Mouse (Mus musculus) intestine, embryonic 15.5 days (tissue): ENCODE results near the gene Ccr5. TPM values are rescaled to one million over a fixed set of nuclear protein-coding genes. Genes with fewer than 3 reads are reported as not detected.
"Not testable (repeated sequence)": the region's sequence is repeated elsewhere in the genome, so short reads cannot be mapped to it uniquely, and the experiment has no call there.

Experiments used
- ATAC-seq: fragments of 200-750 bp; cut with Nextera tagmentation; 2 replicates; pipeline ENCODE4 v1.8.0; 2017; ENCODE audit warnings: moderate TSS enrichment, moderate library complexity
- H3K27ac ChIP-seq: fragments of 300-500 bp; sonication (generic); 2 replicates; pipeline ENCODE4 v1.5.1; 2015; ENCODE audit warnings: mild to moderate bottlenecking, inconsistent platforms
- H3K27me3 ChIP-seq: fragments of 300-500 bp; sonication (generic); replicated peaks from 2 replicates; pipeline ENCODE4 v1.6.1; 2015; ENCODE audit warnings: inconsistent platforms
- H3K36me3 ChIP-seq: fragments of 300-500 bp; sonication (generic); 2 replicates; pipeline ENCODE4 v1.6.1; 2015; ENCODE audit warnings: inconsistent platforms
- H3K4me1 ChIP-seq: fragments of 300-500 bp; sonication (generic); replicated peaks from 2 replicates; pipeline ENCODE4 v1.6.1; 2015; ENCODE audit warnings: inconsistent platforms
- H3K4me2 ChIP-seq: fragments of 300-500 bp; sonication (generic); replicated peaks from 2 replicates; pipeline ENCODE4 v1.6.1; 2015; ENCODE audit warnings: mild to moderate bottlenecking, inconsistent platforms
- H3K4me3 ChIP-seq: fragments of 300-500 bp; sonication (generic); replicated peaks from 2 replicates; pipeline ENCODE4 v1.5.1; 2015; ENCODE audit warnings: inconsistent platforms
- H3K9ac ChIP-seq: fragments of 300-500 bp; sonication (generic); 2 replicates; pipeline ENCODE4 v1.6.1; 2015; ENCODE audit warnings: inconsistent platforms
- H3K9me3 ChIP-seq: fragments of 300-500 bp; sonication (generic); 2 replicates; pipeline ENCODE4 v1.6.1; 2016; ENCODE audit warnings: inconsistent platforms
- WGBS: fragments of 180-500 bp; shearing (Covaris S2); methylation state at CpG from one replicate; pipeline ENCODE4 v1.1.7; 2015; 5-methylcytosine and 5-hydroxymethylcytosine counted together
- polyA plus RNA-seq: library from polyadenylated mRNA; unstranded; fragments of >200 nt; fragmentation: Nextera tagmentation; extraction: Ambion mirVana; gene quantifications from 2 replicates; pipeline ENCODE4 v1.2.1, GENCODE M21; 2015

The Ccr5 gene
- polyA plus RNA-seq, 1 experiment from 2014 or later: 1.3 TPM

- H3K9ac ChIP-seq: no peak overlapping the region
- ATAC-seq: no peak
- H3K4me3 ChIP-seq: no peak overlapping the region
- no peaks in the 10 kb centered on the region for H3K36me3 ChIP-seq
- no peaks in the 10 kb centered on the region for H3K9me3 ChIP-seq
- H3K4me1 ChIP-seq: no peaks in the 10 kb centered on the region
- H3K4me2 ChIP-seq: no peak overlapping the region
- H3K27ac ChIP-seq: no peak overlapping the region
- WGBS: 81% methylated on average over 1 of the region's 1 CpGs
- H3K27me3 ChIP-seq: no peaks in the 10 kb centered on the region
Measured at GRCm38 (mm10) chr9:124112591-124113239, 8.6 kb upstream of the Ccr5 start.

GRCm38 (mm10) chr9:124113777-124114176, 7.6 kb upstream of the Ccr5 start:
- ATAC-seq: peak; percentile 71
- Histone ChIP-seq H3K9me3 (no peaks in the 10 kb centered on the region), H3K4me2 (no peak overlapping the region), H3K4me1 (no peaks in the 10 kb centered on the region), H3K27me3 (no peaks in the 10 kb centered on the region), H3K36me3 (no peaks in the 10 kb centered on the region), H3K9ac (no peak overlapping the region), H3K27ac (no peak overlapping the region), H3K4me3 (no peak overlapping the region)
- whole genome bisulfite sequencing: 41% methylated on average over 1 of the region's 1 CpGs

- H3K36me3 ChIP-seq: no peaks in the 10 kb centered on the region
- H3K4me1 ChIP-seq: no peaks in the 10 kb centered on the region
- H3K27me3 ChIP-seq: no peaks in the 10 kb centered on the region
- WGBS: 91% methylated on average over 1 of the region's 1 CpGs
- no peak overlapping the region for H3K4me3 ChIP-seq
- H3K27ac ChIP-seq: no peak overlapping the region
- ATAC-seq: no peak
- H3K9ac ChIP-seq: no peak overlapping the region
- no peaks in the 10 kb centered on the region for H3K9me3 ChIP-seq
- no peak overlapping the region for H3K4me2 ChIP-seq
Measured at GRCm38 (mm10) chr9:124118489-124118888, 2.9 kb upstream of the Ccr5 start.

- Histone ChIP-seq H3K4me2 (no peak overlapping the region), H3K27me3 (no peaks in the 10 kb centered on the region), H3K4me1 (no peaks in the 10 kb centered on the region), H3K27ac (no peak overlapping the region), H3K4me3 (no peak overlapping the region), H3K9ac (no peak overlapping the region), H3K9me3 (no peaks in the 10 kb centered on the region), H3K36me3 (no peaks in the 10 kb centered on the region)
- no peak for ATAC-seq
- WGBS: 78% methylated on average over 11 of the region's 11 CpGs
Measured at GRCm38 (mm10) chr9:124125576-124125975, 4.2 kb downstream of the Ccr5 start.

GRCm38 (mm10) chr9:124126373-124126772, 5.0 kb downstream of the Ccr5 start:
- Histone ChIP-seq H3K27me3 (no peaks in the 10 kb centered on the region), H3K4me1 (no peaks in the 10 kb centered on the region), H3K36me3 (no peaks in the 10 kb centered on the region), H3K27ac (no peak overlapping the region), H3K9ac (no peak overlapping the region), H3K4me3 (no peak overlapping the region), H3K4me2 (no peak overlapping the region), H3K9me3 (no peaks in the 10 kb centered on the region)
- 32% methylated on average over 5 of the region's 5 CpGs for WGBS
- peak; percentile 62; the same call in 1 of the 2 replicates for ATAC-seq

GRCm38 (mm10) chr9:124127412-124127811, 6.1 kb downstream of the Ccr5 start:
- H3K27me3 ChIP-seq: no peaks in the 10 kb centered on the region
- ATAC-seq: no peak
- H3K4me2 ChIP-seq: no peak overlapping the region
- 32% methylated on average over 4 of the region's 4 CpGs for WGBS
- H3K9me3 ChIP-seq: no peaks in the 10 kb centered on the region
- H3K4me3 ChIP-seq: no peak overlapping the region
- no peaks in the 10 kb centered on the region for H3K36me3 ChIP-seq
- no peak overlapping the region for H3K9ac ChIP-seq
- no peaks in the 10 kb centered on the region for H3K4me1 ChIP-seq
- no peak overlapping the region for H3K27ac ChIP-seq

- H3K4me1 ChIP-seq: no peaks in the 10 kb centered on the region
- no peaks in the 10 kb centered on the region for H3K36me3 ChIP-seq
- ATAC-seq: peak; percentile 55; the same call in 1 of the 2 replicates
- H3K27ac ChIP-seq: no peak overlapping the region
- no peaks in the 10 kb centered on the region for H3K27me3 ChIP-seq
- 3% methylated on average over 1 of the region's 1 CpGs for WGBS
- H3K4me2 ChIP-seq: no peak overlapping the region
- no peaks in the 10 kb centered on the region for H3K9me3 ChIP-seq
- H3K4me3 ChIP-seq: no peak overlapping the region
- no peak overlapping the region for H3K9ac ChIP-seq
Measured at GRCm38 (mm10) chr9:124128379-124128778, 7.0 kb downstream of the Ccr5 start.

- H3K27ac ChIP-seq, H3K36me3 ChIP-seq, H3K4me3 ChIP-seq, H3K4me2 ChIP-seq, ATAC-seq, H3K9ac ChIP-seq, H3K27me3 ChIP-seq, H3K4me1 ChIP-seq, H3K9me3 ChIP-seq: not testable (repeated sequence)
- 78% methylated on average over 2 of the region's 2 CpGs for WGBS
Measured at GRCm38 (mm10) chr9:124132899-124133298, 11.6 kb downstream of the Ccr5 start.

GRCm38 (mm10) chr9:124134919-124135318, 13.6 kb downstream of the Ccr5 start:
- H3K27me3 ChIP-seq, H3K9me3 ChIP-seq, H3K4me3 ChIP-seq, H3K4me2 ChIP-seq, H3K9ac ChIP-seq, H3K4me1 ChIP-seq, H3K27ac ChIP-seq, ATAC-seq, H3K36me3 ChIP-seq: not testable (repeated sequence)
- 86% methylated on average over 1 of the region's 1 CpGs for WGBS

GRCm38 (mm10) chr9:124137619-124138018, 16.3 kb downstream of the Ccr5 start:
- no peak overlapping the region for H3K4me2 ChIP-seq
- no peaks in the 10 kb centered on the region for H3K27me3 ChIP-seq
- no peak overlapping the region for H3K4me3 ChIP-seq
- no peak for ATAC-seq
- H3K9me3 ChIP-seq: no peaks in the 10 kb centered on the region
- H3K27ac ChIP-seq: no peak overlapping the region
- H3K36me3 ChIP-seq: no peaks in the 10 kb centered on the region
- no peaks in the 10 kb centered on the region for H3K4me1 ChIP-seq
- H3K9ac ChIP-seq: no peak overlapping the region
- WGBS: 60% methylated on average over 11 of the region's 11 CpGs

GRCm38 (mm10) chr9:124138055-124138775, 16.9 kb downstream of the Ccr5 start:
- H3K27ac ChIP-seq: no peak overlapping the region
- WGBS: 37% methylated on average over 4 of the region's 4 CpGs

GRCm38 (mm10) chr9:124143678-124144077, 22.3 kb downstream of the Ccr5 start:
- Histone ChIP-seq H3K4me1 (no peaks in the 10 kb centered on the region), H3K9me3 (no peaks in the 10 kb centered on the region), H3K27me3 (no peaks in the 10 kb centered on the region), H3K4me3 (no peak overlapping the region), H3K4me2 (no peak overlapping the region), H3K9ac (no peak overlapping the region), H3K36me3 (no peaks in the 10 kb centered on the region), H3K27ac (no peak overlapping the region)
- no peak for ATAC-seq
- 80% methylated on average over 1 of the region's 1 CpGs for WGBS

More at GRCm38 (mm10) chr9:124138055-124138775, 16.9 kb downstream of the Ccr5 start:
- Histone ChIP-seq H3K4me1 (no peaks in the 10 kb centered on the region), H3K27me3 (no peaks in the 10 kb centered on the region), H3K9ac (no peak overlapping the region), H3K4me2 (no peak overlapping the region), H3K4me3 (no peak overlapping the region), H3K36me3 (no peaks in the 10 kb centered on the region), H3K9me3 (no peaks in the 10 kb centered on the region)
- peak; percentile 69 for ATAC-seq

- no peak overlapping the region for H3K27ac ChIP-seq
- H3K9ac ChIP-seq: no peak overlapping the region
- no peaks in the 10 kb centered on the region for H3K36me3 ChIP-seq
- no peak overlapping the region for H3K4me3 ChIP-seq
- no peak overlapping the region for H3K4me2 ChIP-seq
- H3K9me3 ChIP-seq: no peaks in the 10 kb centered on the region
- no peaks in the 10 kb centered on the region for H3K4me1 ChIP-seq
- no peak for ATAC-seq
- H3K27me3 ChIP-seq: no peaks in the 10 kb centered on the region
Measured at GRCm38 (mm10) chr9:124146307-124146706, 25.0 kb downstream of the Ccr5 start.
